Mouse (Mus musculus) bone marrow macrophage, adult 2 months (primary cell): ENCODE results near the gene Olfr248.

ENCODE experiments used
- CTCF ChIP-seq: IDR thresholded peaks from 2 replicates; pipeline ENCODE4 v1.5.1; 2012; ENCODE audit warnings: low read depth, mild to moderate bottlenecking, low read length, moderate library complexity
- POLR2A ChIP-seq: IDR thresholded peaks from 2 replicates; pipeline ENCODE4 v1.6.1; 2012; ENCODE audit warnings: mild to moderate bottlenecking, low read depth, low read length, borderline replicate concordance

DNA sequence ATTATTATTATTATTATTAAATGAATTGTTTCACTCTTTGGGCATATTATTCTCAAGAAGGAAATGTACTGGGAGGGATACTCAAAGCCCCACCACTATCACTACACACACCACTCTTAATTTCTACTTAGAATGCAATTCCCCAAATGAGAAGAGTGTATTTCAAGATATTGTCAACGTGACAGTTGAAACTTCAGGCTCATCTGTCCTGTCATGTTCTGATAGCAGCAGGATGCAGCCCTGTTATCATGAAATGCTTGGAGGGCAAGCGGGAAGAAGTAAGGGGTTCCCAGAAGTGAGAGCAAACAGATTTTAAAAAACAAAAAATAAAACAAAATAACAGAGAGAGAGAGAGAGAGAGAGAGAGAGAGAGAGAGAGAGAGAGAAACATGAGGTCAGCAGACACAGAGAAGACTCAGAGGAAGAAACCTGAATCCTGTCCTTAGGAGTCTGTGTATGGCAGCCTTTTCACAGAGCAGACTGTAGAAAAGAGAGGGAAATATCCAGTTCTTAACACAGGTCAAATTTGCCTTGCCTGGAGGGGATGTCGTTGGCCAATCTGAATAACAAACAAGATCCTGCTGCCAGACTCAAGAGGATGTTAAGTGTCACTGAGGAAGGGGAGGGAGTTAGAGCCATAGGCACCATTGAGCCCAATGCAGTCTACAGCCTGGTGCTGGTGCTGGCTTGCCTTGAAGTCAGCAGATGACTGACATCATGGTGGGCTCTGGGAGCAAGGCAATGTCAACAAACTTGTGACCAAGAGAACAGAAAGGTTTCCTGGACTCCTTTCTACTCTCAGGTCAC is 35.5 kb downstream of the Olfr248 start:
- TF ChIP-seq POLR2A (no peak), CTCF (no peak)
